Mouse (Mus musculus) liver, embryonic 15.5 days (tissue): ENCODE results near the gene Trpm3. TPM values are rescaled to one million over a fixed set of nuclear protein-coding genes. Genes with fewer than 3 reads are reported as not detected.
"Not testable (repeated sequence)": the region's sequence is repeated elsewhere in the genome, so short reads cannot be mapped to it uniquely, and the experiment has no call there.

Experiments
- ATAC-seq: fragments of 200-750 bp; cut with Nextera tagmentation; 2 replicates; pipeline ENCODE4 v1.8.0; 2017; ENCODE audit warnings: moderate number of reproducible peaks, mild to moderate bottlenecking, moderate library complexity; ENCODE audit not compliant: insufficient read depth
- H3K27ac ChIP-seq: fragments of 300-500 bp; sonication (generic); replicated peaks from 2 replicates; pipeline ENCODE4 v1.5.1; 2015; ENCODE audit warnings: mild to moderate bottlenecking, inconsistent platforms
- H3K27me3 ChIP-seq: fragments of 300-500 bp; sonication (generic); 2 replicates; pipeline ENCODE4 v1.6.1; 2015; ENCODE audit warnings: mild to moderate bottlenecking, inconsistent platforms
- H3K36me3 ChIP-seq: fragments of 300-500 bp; sonication (generic); replicated peaks from 2 replicates; pipeline ENCODE4 v1.6.1; 2015; ENCODE audit warnings: moderate library complexity, mild to moderate bottlenecking, inconsistent platforms
- H3K4me1 ChIP-seq: fragments of 300-500 bp; sonication (generic); replicated peaks from 2 replicates; pipeline ENCODE4 v1.6.1; 2015; ENCODE audit warnings: inconsistent platforms
- H3K4me2 ChIP-seq: fragments of 300-500 bp; sonication (generic); 2 replicates; pipeline ENCODE4 v1.6.1; 2015; ENCODE audit warnings: moderate library complexity, mild to moderate bottlenecking, inconsistent platforms
- H3K4me3 ChIP-seq: fragments of 300-500 bp; sonication (generic); replicated peaks from 2 replicates; pipeline ENCODE4 v1.5.1; 2015; ENCODE audit warnings: mild to moderate bottlenecking, inconsistent platforms
- H3K9ac ChIP-seq: fragments of 300-500 bp; sonication (generic); 2 replicates; pipeline ENCODE4 v1.6.1; 2015; ENCODE audit warnings: moderate library complexity, mild to moderate bottlenecking, inconsistent platforms
- H3K9me3 ChIP-seq: fragments of 300-500 bp; sonication (generic); replicated peaks from 2 replicates; pipeline ENCODE4 v1.6.1; 2016; ENCODE audit warnings: inconsistent platforms
- WGBS: fragments of 180-500 bp; shearing (Covaris S2); methylation state at CpG from one replicate; pipeline ENCODE4 v1.1.7; 2015; ENCODE audit warnings: mixed read lengths; ENCODE audit not compliant: insufficient replicate concordance; 5-methylcytosine and 5-hydroxymethylcytosine counted together
- polyA plus RNA-seq: library from polyadenylated mRNA; unstranded; fragments of >200 nt; fragmentation: Nextera tagmentation; extraction: Ambion mirVana; gene quantifications from 2 replicates; pipeline ENCODE4 v1.2.1, GENCODE M21; 2015

Gene Trpm3
- polyA plus RNA-seq, 1 experiment from 2014 or later, result 0.03 TPM

- Histone ChIP-seq H3K4me2 (no peak overlapping the region), H3K36me3 (no peaks in the 10 kb centered on the region), H3K4me1 (no peaks in the 10 kb centered on the region), H3K27me3 (no peaks in the 10 kb centered on the region), H3K4me3 (no peak overlapping the region), H3K27ac (no peak overlapping the region), H3K9ac (no peak overlapping the region), H3K9me3 (no peaks in the 10 kb centered on the region)
- 60% methylated on average over 5 of the region's 5 CpGs for WGBS
- no peak for ATAC-seq
Observed at GRCm38 (mm10) chr19:23028283-23028682, 889.4 kb downstream of the Trpm3 start.

GRCm38 (mm10) chr19:23033343-23033742 lies 894.5 kb downstream of the Trpm3 start:
- not testable (repeated sequence) for H3K27ac ChIP-seq, H3K36me3 ChIP-seq, H3K9ac ChIP-seq, H3K4me1 ChIP-seq, H3K4me2 ChIP-seq, H3K27me3 ChIP-seq, H3K4me3 ChIP-seq, H3K9me3 ChIP-seq, ATAC-seq
- 45% methylated on average over 1 of the region's 1 CpGs for WGBS

GRCm38 (mm10) chr19:23034117-23034516 lies 895.3 kb downstream of the Trpm3 start:
- H3K9ac ChIP-seq, result no peak overlapping the region
- H3K4me2 ChIP-seq, result no peak overlapping the region
- no peak for ATAC-seq
- no peaks in the 10 kb centered on the region for H3K4me1 ChIP-seq
- no peaks in the 10 kb centered on the region for H3K27me3 ChIP-seq
- 54% methylated on average over 5 of the region's 5 CpGs for WGBS
- no peaks in the 10 kb centered on the region for H3K9me3 ChIP-seq
- H3K27ac ChIP-seq, result no peak overlapping the region
- H3K4me3 ChIP-seq, result no peak overlapping the region
- no peaks in the 10 kb centered on the region for H3K36me3 ChIP-seq

GRCm38 (mm10) chr19:23034933-23035332 lies 896.1 kb downstream of the Trpm3 start:
- no peak for ATAC-seq
- Histone ChIP-seq H3K27me3 (no peaks in the 10 kb centered on the region), H3K9ac (no peak overlapping the region), H3K4me2 (no peak overlapping the region), H3K4me1 (no peaks in the 10 kb centered on the region), H3K4me3 (no peak overlapping the region), H3K36me3 (no peaks in the 10 kb centered on the region), H3K9me3 (no peaks in the 10 kb centered on the region), H3K27ac (no peak overlapping the region)
- 67% methylated on average over 4 of the region's 4 CpGs for WGBS

- no peak for ATAC-seq
- no peaks in the 10 kb centered on the region for H3K9me3 ChIP-seq
- H3K27ac ChIP-seq, result no peak overlapping the region
- H3K4me2 ChIP-seq, result no peak overlapping the region
- H3K27me3 ChIP-seq, result no peaks in the 10 kb centered on the region
- no peaks in the 10 kb centered on the region for H3K36me3 ChIP-seq
- no peak overlapping the region for H3K9ac ChIP-seq
- no peaks in the 10 kb centered on the region for H3K4me1 ChIP-seq
- H3K4me3 ChIP-seq, result no peak overlapping the region
- WGBS, result 56% methylated on average over 3 of the region's 3 CpGs
Observed at GRCm38 (mm10) chr19:23035786-23036185, 896.9 kb downstream of the Trpm3 start.

GRCm38 (mm10) chr19:23036782-23037477 lies 898.1 kb downstream of the Trpm3 start:
- Histone ChIP-seq H3K4me2 (no peak overlapping the region), H3K27me3 (no peaks in the 10 kb centered on the region), H3K9ac (no peak overlapping the region), H3K4me3 (no peak overlapping the region), H3K9me3 (no peaks in the 10 kb centered on the region), H3K36me3 (no peaks in the 10 kb centered on the region), H3K4me1 (no peaks in the 10 kb centered on the region), H3K27ac (no peak overlapping the region)
- WGBS, result 39% methylated on average over 11 of the region's 11 CpGs
- no peak for ATAC-seq

GRCm38 (mm10) chr19:23037499-23037898 lies 898.7 kb downstream of the Trpm3 start:
- ATAC-seq, result no peak
- 69% methylated on average over 14 of the region's 14 CpGs for WGBS

GRCm38 (mm10) chr19:23038321-23038720 lies 899.5 kb downstream of the Trpm3 start:
- H3K9ac ChIP-seq, result no peak overlapping the region
- no peaks in the 10 kb centered on the region for H3K4me1 ChIP-seq
- no peaks in the 10 kb centered on the region for H3K36me3 ChIP-seq
- H3K4me2 ChIP-seq, result no peak overlapping the region
- H3K4me3 ChIP-seq, result no peak overlapping the region
- no peaks in the 10 kb centered on the region for H3K9me3 ChIP-seq
- H3K27ac ChIP-seq, result no peak overlapping the region
- 62% methylated on average over 2 of the region's 2 CpGs for WGBS
- ATAC-seq, result no peak
- H3K27me3 ChIP-seq, result no peaks in the 10 kb centered on the region

More at GRCm38 (mm10) chr19:23037499-23037898, 898.7 kb downstream of the Trpm3 start:
- H3K4me3 ChIP-seq, result no peak overlapping the region
- no peak overlapping the region for H3K27ac ChIP-seq
- H3K36me3 ChIP-seq, result no peaks in the 10 kb centered on the region
- H3K27me3 ChIP-seq, result no peaks in the 10 kb centered on the region
- no peaks in the 10 kb centered on the region for H3K9me3 ChIP-seq
- H3K9ac ChIP-seq, result no peak overlapping the region
- no peak overlapping the region for H3K4me2 ChIP-seq
- H3K4me1 ChIP-seq, result no peaks in the 10 kb centered on the region

GRCm38 (mm10) chr19:23041483-23042167 lies 902.8 kb downstream of the Trpm3 start:
- Histone ChIP-seq H3K4me3 (no peak overlapping the region), H3K4me1 (no peaks in the 10 kb centered on the region), H3K27me3 (no peaks in the 10 kb centered on the region), H3K27ac (no peak overlapping the region), H3K9me3 (no peaks in the 10 kb centered on the region), H3K9ac (no peak overlapping the region), H3K36me3 (no peaks in the 10 kb centered on the region), H3K4me2 (no peak overlapping the region)
- WGBS, result 59% methylated on average over 6 of the region's 6 CpGs
- no peak for ATAC-seq

- H3K9me3 ChIP-seq, result no peaks in the 10 kb centered on the region
- H3K27ac ChIP-seq, result no peak overlapping the region
- ATAC-seq, result no peak
- WGBS, result 43% methylated on average over 6 of the region's 6 CpGs
- H3K27me3 ChIP-seq, result no peaks in the 10 kb centered on the region
- H3K4me2 ChIP-seq, result no peak overlapping the region
- H3K9ac ChIP-seq, result no peak overlapping the region
- no peaks in the 10 kb centered on the region for H3K4me1 ChIP-seq
- no peaks in the 10 kb centered on the region for H3K36me3 ChIP-seq
- H3K4me3 ChIP-seq, result no peak overlapping the region
Observed at GRCm38 (mm10) chr19:23042168-23042733, 903.4 kb downstream of the Trpm3 start.

GRCm38 (mm10) chr19:23043699-23044098 lies 904.9 kb downstream of the Trpm3 start:
- no peak overlapping the region for H3K27ac ChIP-seq
- H3K9ac ChIP-seq, result no peak overlapping the region
- H3K4me3 ChIP-seq, result no peak overlapping the region
- H3K36me3 ChIP-seq, result no peaks in the 10 kb centered on the region
- no peaks in the 10 kb centered on the region for H3K4me1 ChIP-seq
- ATAC-seq, result no peak
- no peak overlapping the region for H3K4me2 ChIP-seq
- H3K27me3 ChIP-seq, result no peaks in the 10 kb centered on the region
- no peaks in the 10 kb centered on the region for H3K9me3 ChIP-seq
